Mouse (Mus musculus) liver, adult 2 months (tissue): ENCODE results near the gene Eea1.

Experiments
- CTCF ChIP-seq: fragments of 200-500 bp; IDR thresholded peaks from 2 replicates; pipeline ENCODE4 v1.5.1; 2011; ENCODE audit warnings: low read depth, low read length, control low read depth
- POLR2A ChIP-seq: fragments of 200-500 bp; IDR thresholded peaks from 2 replicates; pipeline ENCODE4 v1.6.1; 2011; ENCODE audit warnings: low read length, control low read depth; ENCODE audit not compliant: insufficient read depth; ENCODE audit errors: extremely low read depth

DNA sequence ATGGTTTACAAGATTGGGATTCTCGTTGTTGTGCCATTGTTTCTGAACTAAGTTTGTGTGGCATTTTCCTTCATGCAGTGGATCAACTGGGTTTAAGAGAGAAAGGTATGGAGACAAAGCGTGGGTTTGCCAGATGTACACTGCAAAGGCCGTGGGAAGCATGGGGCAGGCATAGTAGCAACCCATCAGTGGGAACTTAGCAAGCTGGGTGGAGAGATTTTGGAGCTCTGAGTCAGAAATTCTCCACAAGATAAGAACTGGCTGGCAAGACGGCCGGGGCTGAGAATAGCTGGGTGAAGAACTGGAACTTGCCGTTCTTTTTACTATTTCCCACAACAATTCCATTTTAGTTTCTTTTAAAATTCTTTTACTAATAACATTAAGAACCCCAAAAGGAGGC lies 35.8 kb upstream of the Eea1 start:
- no peak for TF ChIP-seq CTCF
- no peak for TF ChIP-seq POLR2A
